Mouse (Mus musculus): ENCODE results near the gene Pdhx.

DNA sequence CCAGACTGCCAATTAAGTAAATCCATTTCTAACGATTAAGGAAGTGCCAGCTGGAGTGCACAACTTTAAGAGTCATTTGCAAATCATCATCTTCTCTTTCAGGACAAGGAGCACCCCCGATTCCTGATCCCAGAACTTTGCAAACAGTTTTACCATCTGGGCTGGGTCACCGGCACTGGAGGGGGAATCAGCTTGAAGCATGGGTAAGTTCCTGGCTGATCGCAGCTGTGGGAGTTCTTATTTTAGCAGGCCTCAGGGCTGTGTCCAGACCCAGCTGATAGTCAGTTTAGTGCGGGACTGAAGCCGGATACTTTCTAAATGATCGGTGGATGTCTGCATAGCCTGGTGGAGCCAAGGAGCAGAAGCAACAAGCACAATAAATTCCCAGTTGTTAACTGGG is 9.5 kb upstream of the Pdhx start:
- no peak for TF ChIP-seq CTCF (IDR thresholded peaks at IDR 0.05; ENCODE audit: extremely low read depth, insufficient read length, insufficient replicate concordance, low read depth, low read length)
- TF ChIP-seq POLR2A (IDR thresholded peaks at IDR 0.05; ENCODE audit: low read depth, low read length), result no peak

Measured in small intestine, adult 2 months (tissue).